Mouse (Mus musculus) CH12F3 (cell line): ENCODE measurements around the gene Gpc5.

Source experiments
- in situ Hi-C: fragments of 300-500 bp; cut with MboI; formaldehyde crosslinking; loops from 2 replicates; pipeline ENCODE4 v1.14.3; 2020; ENCODE audit warnings: low sequenced_read_pairs

Gene Gpc5

GRCm38 (mm10) chr14:115830485-115830884 is 738.5 kb downstream of the Gpc5 start:
- in situ Hi-C loops: no loop called here

- in situ Hi-C loops: no loop called here
Observed at GRCm38 (mm10) chr14:115831219-115831755, 739.3 kb downstream of the Gpc5 start.

- in situ Hi-C loops: no loop called here
Observed at GRCm38 (mm10) chr14:115831854-115832625, 740.0 kb downstream of the Gpc5 start.

GRCm38 (mm10) chr14:115843783-115844182 is 751.8 kb downstream of the Gpc5 start:
- in situ Hi-C loops: no loop called here

- in situ Hi-C loops: no loop called here
Observed at GRCm38 (mm10) chr14:115844773-115845427, 752.9 kb downstream of the Gpc5 start.

GRCm38 (mm10) chr14:115869127-115869526 is 777.1 kb downstream of the Gpc5 start:
- in situ Hi-C loops: no loop called here

- in situ Hi-C loops: no loop called here
Observed at GRCm38 (mm10) chr14:115976062-115976461, 884.0 kb downstream of the Gpc5 start.

- in situ Hi-C loops: no loop called here
Observed at GRCm38 (mm10) chr14:115979233-115979632, 887.2 kb downstream of the Gpc5 start.

GRCm38 (mm10) chr14:115990764-115991163 is 898.7 kb downstream of the Gpc5 start:
- in situ Hi-C loops: no loop called here

GRCm38 (mm10) chr14:115993520-115994106 is 901.6 kb downstream of the Gpc5 start:
- in situ Hi-C loops: no loop called here

GRCm38 (mm10) chr14:115998931-115999330 is 906.9 kb downstream of the Gpc5 start:
- in situ Hi-C loops: no loop called here

- in situ Hi-C loops: no loop called here
Observed at GRCm38 (mm10) chr14:116087010-116087409, 995.0 kb downstream of the Gpc5 start.

- in situ Hi-C loops: no loop called here
Observed at GRCm38 (mm10) chr14:116127943-116128342, 1035.9 kb downstream of the Gpc5 start.

GRCm38 (mm10) chr14:116137330-116137729 is 1045.3 kb downstream of the Gpc5 start:
- in situ Hi-C loops: no loop called here

GRCm38 (mm10) chr14:116137772-116138171 is 1045.8 kb downstream of the Gpc5 start:
- in situ Hi-C loops: no loop called here

- in situ Hi-C loops: no loop called here
Observed at GRCm38 (mm10) chr14:116162586-116162985, 1070.6 kb downstream of the Gpc5 start.

- in situ Hi-C loops: no loop called here
Observed at GRCm38 (mm10) chr14:116167401-116167800, 1075.4 kb downstream of the Gpc5 start.

GRCm38 (mm10) chr14:116169129-116169528 is 1077.1 kb downstream of the Gpc5 start:
- in situ Hi-C loops: no loop called here

GRCm38 (mm10) chr14:116186981-116187380 is 1095.0 kb downstream of the Gpc5 start:
- in situ Hi-C loops: no loop called here

GRCm38 (mm10) chr14:116206977-116207376 is 1115.0 kb downstream of the Gpc5 start:
- in situ Hi-C loops: no loop called here

- in situ Hi-C loops: no loop called here
Observed at GRCm38 (mm10) chr14:116208581-116208980, 1116.6 kb downstream of the Gpc5 start.

GRCm38 (mm10) chr14:116209045-116209444 is 1117.0 kb downstream of the Gpc5 start:
- in situ Hi-C loops: no loop called here
